Mouse (Mus musculus) cortical plate, adult 2 months (tissue): ENCODE results near the gene Lifr. TPM values are rescaled to one million over a fixed set of nuclear protein-coding genes. Genes with fewer than 3 reads are reported as not detected.

Experiments used
- H3K27ac ChIP-seq: fragments of 200-500 bp; 2 replicates; pipeline ENCODE4 v1.5.1; 2012; ENCODE audit warnings: low read length, control low read depth, inconsistent platforms; ENCODE audit not compliant: insufficient read depth
- H3K4me1 ChIP-seq: fragments of 200-500 bp; 2 replicates; pipeline ENCODE4 v1.6.1; 2011; ENCODE audit warnings: low read length; ENCODE audit not compliant: control insufficient read depth, insufficient read depth
- H3K4me3 ChIP-seq: fragments of 200-500 bp; 2 replicates; pipeline ENCODE4 v1.5.1; 2011; ENCODE audit warnings: mild to moderate bottlenecking, low read length, control low read depth; ENCODE audit not compliant: insufficient read depth
- CTCF ChIP-seq: fragments of 200-500 bp; IDR thresholded peaks from 2 replicates; pipeline ENCODE4 v1.5.1; 2011; ENCODE audit warnings: mild to moderate bottlenecking, control low read depth, low read length; ENCODE audit not compliant: insufficient read depth; ENCODE audit errors: extremely low read depth
- POLR2A ChIP-seq: fragments of 200-500 bp; IDR thresholded peaks from 2 replicates; pipeline ENCODE4 v1.6.1; 2011; ENCODE audit warnings: mild to moderate bottlenecking, low read length, control low read depth; ENCODE audit not compliant: insufficient read depth; ENCODE audit errors: extremely low read depth
- polyA plus RNA-seq: library from polyadenylated mRNA; depleted of rRNA; stranded (reverse); fragments of >200 nt; gene quantifications from 2 replicates; pipeline ENCODE4 v1.2.3, GENCODE M21; 2012; rRNA removed

The Lifr gene
- polyA plus RNA-seq, 1 experiment = 17.0 TPM

DNA sequence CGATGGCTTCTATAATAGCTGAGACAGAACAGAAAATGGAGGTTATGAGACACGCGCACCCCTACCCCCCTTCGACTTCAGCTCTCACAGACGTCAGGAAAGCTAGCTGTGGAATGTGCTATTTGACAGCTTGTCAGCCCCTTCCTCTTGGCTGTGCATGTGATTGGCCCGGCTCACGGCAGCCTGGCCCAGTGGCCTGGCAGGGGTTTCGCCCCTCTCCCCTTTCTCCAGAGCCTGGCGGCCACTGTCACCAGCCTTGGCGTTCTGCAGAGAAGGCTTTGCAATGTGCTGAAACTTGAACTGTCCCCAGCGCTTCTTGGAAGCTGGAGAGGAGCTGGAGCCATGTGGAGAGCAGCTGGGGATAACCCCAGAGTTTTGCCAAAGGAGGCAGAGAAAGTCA is 132.4 kb downstream of the Lifr start:
- H3K27ac ChIP-seq = no peak overlapping the region

DNA sequence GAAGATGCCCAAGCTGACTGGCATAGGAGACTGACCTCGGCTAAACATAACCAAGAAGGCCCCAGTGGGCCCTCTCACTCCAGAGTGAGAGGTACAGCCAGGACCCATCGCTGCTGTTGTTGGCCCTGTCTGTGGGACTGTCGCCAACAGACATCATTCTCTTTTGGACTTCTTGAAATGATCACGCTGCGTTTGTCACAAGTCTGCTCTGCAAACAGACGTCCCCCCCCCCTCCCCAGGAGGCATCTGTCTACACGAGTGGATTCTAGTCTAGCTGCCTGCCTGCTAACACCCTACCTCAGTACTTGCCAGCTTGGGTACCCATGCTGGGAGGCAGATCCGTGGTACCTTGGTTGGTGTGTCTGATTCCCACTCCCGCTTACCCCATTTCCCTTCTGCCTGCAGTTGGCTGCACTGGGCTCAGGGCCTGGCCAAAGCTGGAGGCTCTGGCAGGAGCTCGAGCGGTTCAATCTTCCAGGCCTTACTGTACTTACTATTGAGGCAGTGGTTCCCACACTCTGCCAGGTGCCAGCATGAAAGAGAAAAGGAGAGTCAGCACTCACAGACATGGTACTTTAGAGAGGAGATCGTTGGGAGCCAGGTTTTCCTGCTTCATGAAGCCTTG is 133.8 kb downstream of the Lifr start:
- TF ChIP-seq POLR2A = no peak
- no peak for TF ChIP-seq CTCF
- Histone ChIP-seq H3K27ac (no peak overlapping the region), H3K4me1 (no peaks in the 10 kb centered on the region), H3K4me3 (no peak overlapping the region)

More for the DNA sequence above, 132.4 kb downstream of the Lifr start:
- no peaks in the 10 kb centered on the region for H3K4me1 ChIP-seq
- no peak overlapping the region for H3K4me3 ChIP-seq
- TF ChIP-seq CTCF = no peak
- no peak for TF ChIP-seq POLR2A

DNA sequence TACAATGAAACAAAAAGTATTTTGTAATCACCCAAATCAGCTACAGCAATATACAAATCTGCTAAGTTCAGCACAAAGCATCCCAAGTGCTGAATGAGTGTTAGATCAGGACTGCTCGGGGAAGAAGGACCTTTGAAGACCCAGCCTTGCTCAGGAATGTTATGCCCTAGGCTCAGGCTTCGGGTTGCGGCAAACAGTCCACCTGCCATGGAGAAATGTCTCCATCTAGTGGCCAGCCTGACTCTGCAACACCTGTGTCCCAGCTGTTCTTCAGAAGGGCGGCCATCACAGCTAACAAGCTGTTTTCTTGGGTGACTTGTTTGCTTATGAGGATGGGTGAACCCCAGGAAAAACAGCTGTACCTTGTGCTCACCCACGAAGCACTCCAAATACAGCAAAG is 135.8 kb downstream of the Lifr start:
- H3K27ac ChIP-seq = no peak overlapping the region
- no peak overlapping the region for H3K4me3 ChIP-seq
- H3K4me1 ChIP-seq = no peaks in the 10 kb centered on the region
- TF ChIP-seq CTCF = peak; percentile 99
- TF ChIP-seq POLR2A = no peak

DNA sequence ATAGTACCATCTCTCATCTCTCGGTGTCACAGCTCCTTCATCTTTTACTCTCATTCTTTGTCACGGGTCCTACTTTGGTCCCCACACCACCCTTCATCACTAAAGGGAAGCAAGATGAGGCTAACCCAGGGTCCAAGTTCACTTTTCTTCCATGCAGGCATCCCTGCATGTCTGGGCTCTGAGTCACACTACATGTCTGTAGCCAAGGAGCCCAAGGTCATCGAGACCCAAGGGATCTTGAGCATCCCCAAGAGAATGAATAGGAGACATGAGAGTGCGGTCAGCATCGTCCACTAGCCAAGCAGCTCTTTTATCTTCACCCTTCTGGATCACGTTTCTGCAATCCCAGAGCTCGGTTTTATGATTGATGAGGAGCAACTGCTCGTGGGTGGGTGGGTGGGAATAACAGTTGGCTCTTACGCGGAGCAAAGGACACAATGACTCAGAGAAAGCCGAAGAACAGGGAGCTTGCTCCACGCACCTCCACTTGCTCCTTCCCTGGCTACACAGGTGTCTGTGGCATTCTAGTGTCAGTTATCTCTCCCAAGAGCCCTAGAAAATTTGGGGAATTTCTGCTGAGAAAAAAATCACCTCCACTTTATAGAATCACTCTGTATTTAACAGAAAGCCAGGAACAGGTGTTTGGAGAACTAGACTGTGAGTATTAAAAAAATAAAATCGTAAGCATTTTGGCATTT is 143.1 kb downstream of the Lifr start:
- H3K27ac ChIP-seq = no peak overlapping the region
- no peak for TF ChIP-seq POLR2A
- TF ChIP-seq CTCF = no peak

DNA sequence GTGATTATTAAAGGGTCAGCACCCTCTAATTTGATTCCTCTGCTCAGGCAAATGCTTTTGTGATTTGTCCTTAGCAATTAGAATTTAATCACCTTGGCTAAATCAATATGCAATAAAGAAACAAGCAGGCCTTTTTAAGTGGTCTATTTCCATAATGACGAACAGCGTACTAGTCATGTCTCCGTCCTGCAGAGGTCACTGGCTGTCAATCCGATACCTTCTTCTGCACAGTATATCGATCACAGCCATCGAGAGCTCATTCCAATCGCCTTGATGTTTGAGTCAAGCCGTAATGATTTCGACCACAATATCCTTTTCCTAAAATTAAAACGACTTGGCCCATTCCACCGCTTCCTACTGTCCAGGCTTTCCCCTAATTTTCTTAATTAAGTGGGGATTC is 149.5 kb downstream of the Lifr start:
- Histone ChIP-seq H3K4me1 (no peaks in the 10 kb centered on the region), H3K27ac (no peak overlapping the region), H3K4me3 (no peak overlapping the region)
- no peak for TF ChIP-seq CTCF

More for the DNA sequence above, 143.1 kb downstream of the Lifr start:
- Histone ChIP-seq H3K4me3 (no peak overlapping the region), H3K4me1 (no peaks in the 10 kb centered on the region)

DNA sequence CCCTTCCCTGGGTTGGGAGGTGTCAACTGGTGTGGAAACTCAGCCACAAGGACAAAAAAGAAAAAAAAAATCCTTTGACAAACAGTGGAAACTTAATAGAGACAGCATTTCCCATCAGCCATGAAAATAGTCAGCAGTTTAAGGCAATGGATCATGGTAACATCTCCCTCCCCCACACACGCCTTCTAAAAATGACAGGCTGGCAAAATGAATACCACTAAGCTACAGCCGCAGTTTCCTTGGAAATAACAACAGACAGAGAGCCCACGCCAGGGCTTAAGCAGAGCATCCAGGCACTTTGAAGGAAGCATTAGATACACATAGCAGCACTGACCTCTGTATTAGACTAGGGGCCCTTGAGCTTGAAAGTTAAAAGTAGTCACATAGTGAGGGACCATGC is 150.5 kb downstream of the Lifr start:
- Histone ChIP-seq H3K27ac (no peak overlapping the region), H3K4me1 (no peaks in the 10 kb centered on the region), H3K4me3 (no peak overlapping the region)
- TF ChIP-seq CTCF (no peak), POLR2A (no peak)

DNA sequence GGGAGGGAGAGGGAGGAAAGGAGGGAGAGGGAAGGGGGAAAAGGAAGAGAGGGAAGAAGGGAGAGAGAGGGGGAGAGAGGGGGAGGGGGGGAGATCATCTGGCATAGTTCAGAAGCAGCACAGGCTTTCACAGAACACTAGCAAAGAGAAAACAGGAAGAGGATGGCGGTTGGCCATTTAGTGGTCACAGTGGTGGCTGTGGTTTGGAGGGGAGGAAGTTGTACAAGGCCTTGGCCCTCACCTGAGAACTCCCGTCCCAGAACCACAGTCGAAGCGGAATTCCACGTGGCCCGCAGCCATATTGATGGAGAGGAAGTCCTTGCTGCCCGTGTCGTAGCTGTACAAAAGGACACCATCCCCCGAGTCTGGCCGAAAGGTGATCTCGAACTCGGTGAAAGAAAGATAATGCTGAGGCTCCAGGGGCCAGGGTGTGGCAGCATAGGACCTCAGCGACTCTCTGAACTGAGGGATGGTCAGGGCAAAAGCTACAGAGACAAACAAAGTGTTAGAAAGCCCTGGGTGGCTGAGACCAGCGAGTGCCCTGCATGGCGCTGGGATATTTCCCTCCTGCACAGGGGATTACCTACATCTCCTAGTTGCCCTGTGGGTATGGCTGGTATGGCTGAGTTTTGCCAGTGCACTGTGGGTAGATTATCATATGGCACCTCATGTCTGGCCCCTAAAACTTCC is 151.9 kb downstream of the Lifr start:
- TF ChIP-seq POLR2A (no peak), CTCF (no peak)
- no peak overlapping the region for H3K27ac ChIP-seq
- H3K4me1 ChIP-seq = no peaks in the 10 kb centered on the region
- no peak overlapping the region for H3K4me3 ChIP-seq

Other genes with a start within 250 kb of the Lifr start
- gene Osmr, start 215.6 kb upstream of the Lifr start, polyA plus RNA-seq = 2.4 TPM in 2 replicates